Mouse (Mus musculus) hindbrain, embryonic 16.5 days (tissue): Measurements from ENCODE around the gene Golt1a. TPM values are rescaled to one million over a fixed set of nuclear protein-coding genes. Genes with fewer than 3 reads are reported as not detected.
A peak's percentile ranks its signal among the peaks of the same experiment; 100 is the strongest.

Experiments
- ATAC-seq: fragments of 200-750 bp; cut with Nextera tagmentation; 2 replicates; pipeline ENCODE4 v1.8.0; 2017; ENCODE audit warnings: moderate TSS enrichment, moderate library complexity
- H3K27ac ChIP-seq: fragments of 300-500 bp; sonication (generic); 2 replicates; pipeline ENCODE4 v1.5.1; 2014; ENCODE audit warnings: low read depth, mild to moderate bottlenecking, control low read depth, low read length, moderate library complexity
- H3K27me3 ChIP-seq: fragments of 300-500 bp; sonication (generic); replicated peaks from 2 replicates; pipeline ENCODE4 v1.6.1; 2014; ENCODE audit warnings: low read length; ENCODE audit not compliant: control insufficient read depth, insufficient read depth
- H3K36me3 ChIP-seq: fragments of 300-500 bp; sonication (generic); 2 replicates; pipeline ENCODE4 v1.6.1; 2014; ENCODE audit warnings: mild to moderate bottlenecking, low read length, moderate library complexity, mixed read lengths; ENCODE audit not compliant: control insufficient read depth, insufficient read depth
- H3K4me1 ChIP-seq: fragments of 300-500 bp; sonication (generic); 2 replicates; pipeline ENCODE4 v1.6.1; 2014; ENCODE audit warnings: low read depth, low read length; ENCODE audit not compliant: control insufficient read depth, insufficient read depth
- H3K4me2 ChIP-seq: fragments of 300-500 bp; sonication (generic); 2 replicates; pipeline ENCODE4 v1.6.1; 2014; ENCODE audit warnings: mild to moderate bottlenecking, low read length, control low read depth, moderate library complexity
- H3K4me3 ChIP-seq: fragments of 300-500 bp; sonication (generic); 2 replicates; pipeline ENCODE4 v1.5.1; 2014; ENCODE audit warnings: mild to moderate bottlenecking, low read length, control low read depth, moderate library complexity
- H3K9ac ChIP-seq: fragments of 300-500 bp; sonication (generic); 2 replicates; pipeline ENCODE4 v1.6.1; 2014; ENCODE audit warnings: low read depth, mild to moderate bottlenecking, control low read depth, low read length, moderate library complexity
- H3K9me3 ChIP-seq: fragments of 300-500 bp; sonication (generic); 2 replicates; pipeline ENCODE4 v1.6.1; 2014; ENCODE audit warnings: mild to moderate bottlenecking, low read length, moderate library complexity; ENCODE audit not compliant: control insufficient read depth
- WGBS: fragments of 180-500 bp; shearing (Covaris S2); extraction: QIAGEN DNeasy Blood & Tissue Kit; methylation state at CpG from one replicate; pipeline ENCODE4 v1.1.7; 2014; 5-methylcytosine and 5-hydroxymethylcytosine counted together
- polyA plus RNA-seq: library from polyadenylated mRNA; unstranded; fragments of >200 nt; fragmentation: Nextera tagmentation; extraction: Ambion mirVana; gene quantifications from 2 replicates; pipeline ENCODE4 v1.2.1, GENCODE M21; 2015

Gene Golt1a
- polyA plus RNA-seq, 1 experiment from 2014 or later = not detected

DNA sequence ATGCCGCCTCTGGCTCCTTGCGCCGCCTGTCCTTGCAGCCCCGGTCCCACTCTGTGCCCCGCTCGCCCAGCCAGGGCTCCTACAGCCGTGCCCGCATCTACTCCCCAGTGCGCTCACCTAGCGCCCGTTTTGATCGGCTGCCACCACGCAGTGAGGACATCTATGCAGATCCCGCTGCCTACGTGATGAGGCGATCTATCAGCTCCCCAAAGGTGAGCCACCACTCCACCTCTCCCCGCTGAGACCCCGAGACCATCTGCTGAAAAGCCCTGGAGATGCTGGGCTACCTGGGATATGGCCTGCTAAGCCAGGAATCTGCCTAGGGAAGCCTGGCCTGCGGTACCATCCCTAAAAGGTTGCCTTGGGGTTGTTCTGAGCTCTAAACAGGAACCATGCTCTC is 35.4 kb upstream of the Golt1a start:
- Histone ChIP-seq H3K4me2 (no peak overlapping the region), H3K27me3 (no peaks in the 10 kb centered on the region), H3K9me3 (no peaks in the 10 kb centered on the region), H3K9ac (no peak overlapping the region), H3K27ac (no peak overlapping the region), H3K4me3 (no peak overlapping the region), H3K4me1 (peaks cover 4% of the 10 kb centered on the region; the same call in 1 of the 2 replicates), H3K36me3 (peaks cover 9% of the 10 kb centered on the region; the same call in 1 of the 2 replicates)
- 90% methylated on average over 19 of the region's 19 CpGs for WGBS
- ATAC-seq = no peak

DNA sequence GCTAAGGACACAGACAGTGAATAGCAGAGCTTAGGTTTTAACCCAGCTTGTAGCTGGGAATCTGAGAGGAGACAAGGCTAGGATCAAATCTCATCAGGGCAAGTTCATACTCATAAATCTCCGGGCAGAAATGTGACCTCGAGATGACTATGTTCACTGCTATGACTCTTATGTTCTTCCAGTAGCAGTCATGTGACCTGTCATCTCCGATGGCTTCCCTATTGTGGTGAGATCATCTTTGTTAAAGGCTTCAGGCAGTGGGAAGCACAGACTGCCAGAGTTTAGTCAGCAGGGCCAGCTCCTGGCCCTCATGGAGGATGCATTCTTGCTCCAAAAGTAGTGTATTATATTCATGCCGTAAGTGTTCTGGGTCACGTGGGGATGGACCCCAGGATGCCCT is 32.6 kb upstream of the Golt1a start:
- ATAC-seq = no peak
- H3K4me3 ChIP-seq = no peak overlapping the region
- peaks cover 11% of the 10 kb centered on the region; the same call in 1 of the 2 replicates for H3K36me3 ChIP-seq
- H3K9ac ChIP-seq = no peak overlapping the region
- no peaks in the 10 kb centered on the region for H3K9me3 ChIP-seq
- H3K4me1 ChIP-seq = peaks cover 4% of the 10 kb centered on the region; the same call in 1 of the 2 replicates
- no peak overlapping the region; the same call in 1 of the 2 replicates for H3K27ac ChIP-seq
- 62% methylated on average over 5 of the region's 5 CpGs for WGBS
- no peaks in the 10 kb centered on the region for H3K27me3 ChIP-seq
- no peak overlapping the region for H3K4me2 ChIP-seq

DNA sequence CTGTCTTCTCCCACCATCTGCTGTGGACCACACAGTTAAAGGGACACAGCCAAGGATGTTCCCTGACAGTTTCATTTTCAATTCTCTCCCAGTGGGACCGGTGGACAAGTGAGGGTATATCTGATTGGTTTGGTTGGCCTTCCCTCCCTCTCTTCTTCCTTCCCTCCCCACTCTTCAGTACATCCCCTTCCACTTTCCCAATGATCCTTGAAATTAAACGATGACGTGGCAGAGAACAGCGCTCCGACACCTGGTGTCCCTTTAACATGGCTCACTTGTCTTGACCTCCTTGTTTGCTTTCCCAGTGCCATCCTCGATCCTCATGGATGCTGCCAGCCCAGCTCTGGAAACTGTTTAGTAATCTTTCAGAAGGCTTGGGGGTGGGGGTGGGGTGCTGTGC is 31.1 kb upstream of the Golt1a start:
- no peak overlapping the region for H3K4me3 ChIP-seq
- H3K27ac ChIP-seq = no peak overlapping the region; the same call in 1 of the 2 replicates
- WGBS = 56% methylated on average over 6 of the region's 6 CpGs
- ATAC-seq = no peak
- H3K36me3 ChIP-seq = peaks cover 9% of the 10 kb centered on the region; the same call in 1 of the 2 replicates
- H3K27me3 ChIP-seq = no peaks in the 10 kb centered on the region
- no peak overlapping the region for H3K9ac ChIP-seq
- no peak overlapping the region for H3K4me2 ChIP-seq
- no peaks in the 10 kb centered on the region for H3K9me3 ChIP-seq
- peaks cover 4% of the 10 kb centered on the region; the same call in 1 of the 2 replicates for H3K4me1 ChIP-seq

DNA sequence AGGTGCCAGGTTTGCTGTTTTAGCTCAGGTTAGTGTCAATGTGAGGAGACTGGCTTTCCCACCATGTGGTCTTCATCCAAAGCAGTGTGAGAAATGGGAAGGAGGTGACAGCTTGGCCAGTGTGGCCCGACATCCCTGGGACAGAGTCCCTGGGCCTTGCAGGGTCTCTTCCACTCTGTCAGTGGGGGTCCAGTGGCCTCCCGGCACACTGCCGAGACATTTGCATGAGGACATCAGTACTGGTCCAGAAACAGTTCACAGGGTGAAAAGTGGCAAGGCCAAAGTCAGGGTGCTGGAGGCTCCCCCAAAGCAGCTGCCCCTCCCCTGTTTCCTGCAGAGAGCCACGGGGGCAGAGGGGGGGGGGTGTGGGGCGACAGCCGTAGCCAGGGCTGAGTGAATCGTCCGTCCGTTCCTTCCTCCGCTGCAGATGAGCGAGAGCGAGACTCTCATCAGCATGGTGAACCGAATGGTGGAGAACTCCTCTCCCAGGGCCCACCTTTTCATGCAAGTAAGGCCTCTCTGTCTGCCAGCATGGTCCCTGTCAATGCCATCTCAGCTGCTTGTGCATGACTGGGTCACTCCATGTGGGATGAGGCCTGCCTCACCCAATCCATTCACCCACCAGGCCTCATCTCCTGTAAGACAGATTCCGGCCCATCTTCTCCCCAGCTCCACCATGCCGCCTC is 30.5 kb upstream of the Golt1a start:
- Histone ChIP-seq H3K27me3 (no peaks in the 10 kb centered on the region), H3K4me1 (peaks cover 4% of the 10 kb centered on the region; the same call in 1 of the 2 replicates), H3K9me3 (no peaks in the 10 kb centered on the region), H3K27ac (peak overlapping the region; percentile 15; the same call in 1 of the 2 replicates), H3K36me3 (peaks cover 8% of the 10 kb centered on the region; the same call in 1 of the 2 replicates), H3K9ac (no peak overlapping the region), H3K4me2 (no peak overlapping the region), H3K4me3 (no peak overlapping the region)
- peak; percentile 37; the same call in 1 of the 2 replicates for ATAC-seq
- WGBS = 61% methylated on average over 15 of the region's 15 CpGs

DNA sequence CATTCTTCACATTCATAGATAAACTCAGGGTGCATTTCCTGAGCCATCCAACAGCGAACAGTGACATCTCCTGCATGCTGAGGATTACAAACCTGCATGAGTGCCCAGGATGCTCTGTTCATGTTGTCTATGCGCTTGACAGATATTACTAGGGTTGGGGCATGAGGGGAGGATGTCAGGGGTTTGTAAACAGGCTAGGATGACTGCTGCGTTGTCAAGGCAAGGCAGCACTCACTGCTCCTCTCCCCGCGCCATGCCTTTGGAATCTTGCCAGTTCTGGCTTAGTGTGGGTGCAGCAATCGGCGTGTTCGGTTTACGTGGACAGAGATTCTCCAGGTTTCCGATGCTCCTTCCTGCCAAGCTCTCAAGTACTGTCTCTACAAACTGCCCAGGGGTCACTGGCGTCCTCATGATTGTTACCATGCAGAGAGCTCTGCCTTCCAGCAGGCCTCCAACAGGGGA is 29.9 kb upstream of the Golt1a start:
- Histone ChIP-seq H3K4me3 (no peak overlapping the region), H3K36me3 (peaks cover 2% of the 10 kb centered on the region; the same call in 1 of the 2 replicates), H3K27me3 (no peaks in the 10 kb centered on the region), H3K9me3 (no peaks in the 10 kb centered on the region), H3K4me1 (peaks cover 4% of the 10 kb centered on the region; the same call in 1 of the 2 replicates), H3K27ac (no peak overlapping the region), H3K9ac (no peak overlapping the region), H3K4me2 (no peak overlapping the region)
- WGBS = 62% methylated on average over 11 of the region's 11 CpGs
- ATAC-seq = no peak; the same call in 1 of the 2 replicates

DNA sequence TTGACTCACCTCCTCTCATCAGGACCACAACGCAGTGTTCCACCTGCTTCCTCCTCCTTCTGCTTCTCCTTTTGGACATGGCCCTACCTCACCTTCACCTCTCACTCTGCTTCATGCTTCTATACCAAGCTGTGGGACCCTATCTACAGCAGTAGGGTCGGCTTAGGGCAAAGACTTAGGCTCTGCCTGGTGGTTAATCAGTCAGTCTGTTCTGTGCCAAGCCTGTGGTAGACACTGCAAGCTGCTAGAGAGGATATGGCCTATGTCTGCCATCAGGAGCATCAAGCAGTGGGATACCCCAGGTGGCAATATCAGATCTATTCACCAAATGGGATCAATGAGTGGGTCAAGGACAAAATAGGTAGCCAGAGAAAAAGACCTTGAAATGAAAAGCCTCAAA is 29.1 kb upstream of the Golt1a start:
- Histone ChIP-seq H3K27ac (no peak overlapping the region), H3K36me3 (peaks cover 9% of the 10 kb centered on the region), H3K4me3 (no peak overlapping the region), H3K9ac (no peak overlapping the region), H3K27me3 (no peaks in the 10 kb centered on the region), H3K4me1 (peaks cover 4% of the 10 kb centered on the region; the same call in 1 of the 2 replicates), H3K4me2 (no peak overlapping the region), H3K9me3 (no peaks in the 10 kb centered on the region)
- WGBS = 94% methylated on average over 2 of the region's 2 CpGs
- no peak for ATAC-seq

DNA sequence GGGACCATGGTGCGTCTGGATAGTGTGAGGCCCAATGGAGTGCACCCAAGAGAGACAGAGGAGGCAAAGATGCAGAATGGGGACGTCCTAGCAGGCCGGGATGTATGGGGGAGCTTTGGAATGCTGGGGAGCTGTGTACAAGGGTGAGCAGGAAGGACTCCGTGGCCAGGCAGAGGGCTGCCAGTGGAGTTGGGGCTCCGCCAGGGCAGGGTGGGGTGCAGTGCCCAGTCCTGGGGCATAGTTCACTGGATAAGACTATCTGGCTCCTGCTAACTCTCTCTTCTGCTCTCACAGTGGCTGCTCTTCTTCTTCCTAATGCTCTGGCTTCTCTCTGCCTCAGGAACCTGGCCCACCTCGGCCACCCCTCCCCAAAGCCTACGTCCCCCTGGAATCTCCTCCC is 23.7 kb upstream of the Golt1a start:
- Histone ChIP-seq H3K4me2 (no peak overlapping the region), H3K4me3 (no peak overlapping the region), H3K9me3 (no peaks in the 10 kb centered on the region), H3K27ac (no peak overlapping the region), H3K27me3 (no peaks in the 10 kb centered on the region), H3K36me3 (peaks cover 15% of the 10 kb centered on the region), H3K9ac (no peak overlapping the region), H3K4me1 (no peaks in the 10 kb centered on the region)
- 83% methylated on average over 5 of the region's 7 CpGs for WGBS
- ATAC-seq = no peak

DNA sequence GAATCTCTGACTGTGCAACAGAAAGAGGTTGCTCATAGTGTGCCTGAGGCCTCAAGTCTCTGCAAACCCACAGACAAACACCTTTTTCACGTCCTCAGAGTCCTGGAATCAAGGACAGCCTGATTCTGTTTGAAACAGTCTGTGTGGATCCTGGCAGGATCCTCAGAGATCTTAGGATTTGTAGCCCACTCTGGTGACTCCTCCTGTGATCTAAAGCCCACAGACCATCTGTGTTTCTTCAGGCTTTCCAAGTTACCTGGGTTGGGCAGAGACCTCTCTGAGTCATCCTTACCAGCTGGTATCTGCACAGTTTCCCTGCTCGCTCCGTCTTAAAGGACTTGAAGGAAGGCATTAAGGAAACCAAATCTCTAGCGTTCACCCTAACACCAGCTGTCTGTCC is 22.5 kb upstream of the Golt1a start:
- no peak overlapping the region for H3K4me2 ChIP-seq
- ATAC-seq = no peak
- no peak overlapping the region for H3K27ac ChIP-seq
- no peak overlapping the region for H3K4me3 ChIP-seq
- H3K9ac ChIP-seq = no peak overlapping the region
- H3K4me1 ChIP-seq = no peaks in the 10 kb centered on the region
- peaks cover 15% of the 10 kb centered on the region for H3K36me3 ChIP-seq
- H3K27me3 ChIP-seq = no peaks in the 10 kb centered on the region
- H3K9me3 ChIP-seq = no peaks in the 10 kb centered on the region
- 87% methylated on average over 4 of the region's 4 CpGs for WGBS

DNA sequence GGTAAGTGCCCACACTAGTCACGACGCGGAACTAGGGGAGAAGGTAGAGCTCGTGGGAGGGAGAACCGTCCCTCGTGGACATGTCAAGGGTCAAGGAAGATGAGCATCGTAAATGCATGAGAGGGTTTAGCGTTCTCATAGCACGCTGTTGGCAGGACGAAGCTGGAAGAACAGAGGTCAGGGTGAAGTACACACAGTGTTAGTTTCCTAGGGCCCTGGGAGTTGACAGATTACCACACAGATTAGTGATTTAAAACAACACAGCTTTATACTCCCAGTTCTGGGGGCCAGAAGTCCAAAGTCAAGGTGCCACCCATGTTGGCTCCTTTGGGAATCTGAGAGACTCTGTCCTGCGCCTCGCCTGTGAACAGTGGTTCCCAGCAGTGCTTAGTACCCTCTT is 21.7 kb upstream of the Golt1a start:
- Histone ChIP-seq H3K4me1 (no peaks in the 10 kb centered on the region), H3K4me2 (no peak overlapping the region), H3K4me3 (no peak overlapping the region), H3K9ac (no peak overlapping the region), H3K9me3 (no peaks in the 10 kb centered on the region), H3K36me3 (peaks cover 15% of the 10 kb centered on the region), H3K27me3 (no peaks in the 10 kb centered on the region), H3K27ac (no peak overlapping the region)
- WGBS = 93% methylated on average over 12 of the region's 12 CpGs
- no peak for ATAC-seq
